Mouse (Mus musculus): ENCODE measurements around the gene Cmtm5. TPM values are rescaled to one million over a fixed set of nuclear protein-coding genes. Genes with fewer than 3 reads are reported as not detected.
"Not testable (repeated sequence)": the region's sequence is repeated elsewhere in the genome, so short reads cannot be mapped to it uniquely, and the experiment has no call there.

Cmtm5 gene
- polyA plus RNA-seq, 1 experiment from 2014 or later = 6.5 TPM

- H3K4me3 ChIP-seq = no peak overlapping the region
- no peak for ATAC-seq (replicated peaks)
- no peak overlapping the region for H3K27ac ChIP-seq
- H3K9me3 ChIP-seq = no peaks in the 10 kb centered on the region
- no peaks in the 10 kb centered on the region for H3K36me3 ChIP-seq (replicated peaks)
- H3K9ac ChIP-seq = no peak overlapping the region
- H3K4me2 ChIP-seq = no peak overlapping the region
- H3K27me3 ChIP-seq (replicated peaks) = no peaks in the 10 kb centered on the region
- 79% methylated on average over 6 of the region's 6 CpGs for WGBS
- H3K4me1 ChIP-seq = no peaks in the 10 kb centered on the region
Observed at GRCm38 (mm10) chr14:54965631-54966030, 29.6 kb downstream of the Cmtm5 start.

- no peaks in the 10 kb centered on the region for H3K27me3 ChIP-seq (replicated peaks)
- no peak within 1 kb of the TSS for H3K4me3 ChIP-seq
- H3K9ac ChIP-seq = no peak within 1 kb of the TSS
- H3K4me1 ChIP-seq = no peaks in the 10 kb centered on the region
- H3K27ac ChIP-seq = no peak within 1 kb of the TSS
- ATAC-seq (replicated peaks) = no peak
- 75% methylated on average over 7 of the region's 7 CpGs for WGBS
- no peaks in the 10 kb centered on the region for H3K36me3 ChIP-seq (replicated peaks)
- no peak within 1 kb of the TSS for H3K4me2 ChIP-seq
- no peaks in the 10 kb centered on the region for H3K9me3 ChIP-seq
Observed at GRCm38 (mm10) chr14:54966320-54966977, 30.4 kb downstream of the Cmtm5 start, which contains the start of gene Myh6. TSS of gene Myh6 (minus strand) at chr14:54966927.

GRCm38 (mm10) chr14:54967874-54968273, 31.8 kb downstream of the Cmtm5 start:
- no peaks in the 10 kb centered on the region for H3K27me3 ChIP-seq (replicated peaks)
- H3K27ac ChIP-seq = no peak overlapping the region
- no peak overlapping the region for H3K4me2 ChIP-seq
- H3K9me3 ChIP-seq = no peaks in the 10 kb centered on the region
- WGBS = 86% methylated on average over 3 of the region's 3 CpGs
- no peak overlapping the region for H3K9ac ChIP-seq
- no peak overlapping the region for H3K4me3 ChIP-seq
- ATAC-seq (replicated peaks) = no peak
- H3K4me1 ChIP-seq = no peaks in the 10 kb centered on the region
- no peaks in the 10 kb centered on the region for H3K36me3 ChIP-seq (replicated peaks)

- ATAC-seq (replicated peaks) = no peak
- H3K9ac ChIP-seq = no peak overlapping the region
- no peaks in the 10 kb centered on the region for H3K36me3 ChIP-seq (replicated peaks)
- no peak overlapping the region for H3K4me3 ChIP-seq
- no peak overlapping the region for H3K4me2 ChIP-seq
- no peaks in the 10 kb centered on the region for H3K9me3 ChIP-seq
- H3K4me1 ChIP-seq = 0 out of 2 replicates have a peak, but pooled peaks cover under 1% of the 10 kb centered on the region
- no peaks in the 10 kb centered on the region for H3K27me3 ChIP-seq (replicated peaks)
- H3K27ac ChIP-seq = no peak overlapping the region
Observed at GRCm38 (mm10) chr14:54968344-54968743, 32.3 kb downstream of the Cmtm5 start.

GRCm38 (mm10) chr14:54972786-54973185, 36.7 kb downstream of the Cmtm5 start:
- not testable (repeated sequence) for H3K27me3 ChIP-seq (replicated peaks); ATAC-seq (replicated peaks); H3K4me3 ChIP-seq; H3K9me3 ChIP-seq; H3K9ac ChIP-seq; H3K36me3 ChIP-seq (replicated peaks); H3K27ac ChIP-seq; H3K4me2 ChIP-seq
- WGBS = 92% methylated on average over 11 of the region's 11 CpGs
- peaks cover 13% of the 10 kb centered on the region for H3K4me1 ChIP-seq

GRCm38 (mm10) chr14:54974068-54974791, 38.2 kb downstream of the Cmtm5 start:
- 66% methylated on average over 6 of the region's 6 CpGs for WGBS
- Histone ChIP-seq H3K9me3 (no peaks in the 10 kb centered on the region), H3K4me1 (peaks cover 13% of the 10 kb centered on the region), H3K36me3 (replicated peaks) (no peaks in the 10 kb centered on the region), H3K9ac (no peak overlapping the region), H3K4me3 (no peak overlapping the region), H3K27me3 (replicated peaks) (no peaks in the 10 kb centered on the region), H3K4me2 (no peak overlapping the region), H3K27ac (peak overlapping the region; percentile 84)
- peak; percentile 72 for ATAC-seq (replicated peaks)

- Histone ChIP-seq H3K9me3 (no peaks in the 10 kb centered on the region), H3K27ac (no peak within 1 kb of the TSS), H3K9ac (no peak within 1 kb of the TSS), H3K4me1 (peaks cover 13% of the 10 kb centered on the region), H3K27me3 (replicated peaks) (no peaks in the 10 kb centered on the region), H3K4me3 (no peak within 1 kb of the TSS), H3K4me2 (no peak within 1 kb of the TSS), H3K36me3 (replicated peaks) (no peaks in the 10 kb centered on the region)
- 71% methylated on average over 1 of the region's 1 CpGs for WGBS
- no peak for ATAC-seq (replicated peaks)
Observed at GRCm38 (mm10) chr14:54976633-54977032, 40.6 kb downstream of the Cmtm5 start, which contains the start of gene Gm17428. TSS of gene Gm17428 (plus strand) at chr14:54976933.

GRCm38 (mm10) chr14:54978664-54979063, 42.6 kb downstream of the Cmtm5 start:
- H3K9ac ChIP-seq = no peak overlapping the region
- WGBS = 92% methylated on average over 8 of the region's 8 CpGs
- no peaks in the 10 kb centered on the region for H3K27me3 ChIP-seq (replicated peaks)

GRCm38 (mm10) chr14:54981934-54982333, 45.9 kb downstream of the Cmtm5 start:
- Histone ChIP-seq H3K4me2 (no peak overlapping the region), H3K27ac (no peak overlapping the region), H3K9me3 (no peaks in the 10 kb centered on the region), H3K4me1 (no peaks in the 10 kb centered on the region), H3K4me3 (no peak overlapping the region), H3K27me3 (replicated peaks) (no peaks in the 10 kb centered on the region), H3K9ac (no peak overlapping the region), H3K36me3 (replicated peaks) (no peaks in the 10 kb centered on the region)
- WGBS = 95% methylated on average over 7 of the region's 7 CpGs
- no peak for ATAC-seq (replicated peaks)

More at GRCm38 (mm10) chr14:54978664-54979063, 42.6 kb downstream of the Cmtm5 start:
- Histone ChIP-seq H3K36me3 (replicated peaks) (no peaks in the 10 kb centered on the region), H3K27ac (no peak overlapping the region), H3K4me3 (no peak overlapping the region), H3K9me3 (no peaks in the 10 kb centered on the region), H3K4me2 (no peak overlapping the region), H3K4me1 (peaks cover 10% of the 10 kb centered on the region)
- no peak for ATAC-seq (replicated peaks)

GRCm38 (mm10) chr14:54988350-54988874, 52.4 kb downstream of the Cmtm5 start:
- H3K36me3 ChIP-seq (replicated peaks); H3K27me3 ChIP-seq (replicated peaks); H3K9me3 ChIP-seq; H3K9ac ChIP-seq; H3K4me1 ChIP-seq; H3K27ac ChIP-seq; H3K4me3 ChIP-seq; H3K4me2 ChIP-seq: not testable (repeated sequence)
- 93% methylated on average over 9 of the region's 9 CpGs for WGBS
- 0 out of 2 replicates have a peak, but pooled peaks have one; percentile 16 for ATAC-seq (replicated peaks)

Measured in midbrain, embryonic 15.5 days (tissue).